Mouse (Mus musculus): ENCODE results near the gene Sh3d21. TPM values are rescaled to one million over a fixed set of nuclear protein-coding genes. Genes with fewer than 3 reads are reported as not detected.

The Sh3d21 gene
- total RNA-seq, 2 experiments from 2014 or later, result 0.71 to 1.3 TPM

GRCm38 (mm10) chr4:126115411-126115810, 47.9 kb downstream of the Sh3d21 start:
- DNase-seq, result no peak
- intact Hi-C loops (cut with DNase I), result no loop called here

- intact Hi-C loops (cut with DNase I), result loop anchor here (1.0 kb wide), 1 partner anchor 27 kb away; no protein-coding TSS in a partner anchor
- DNase-seq, result peak; percentile 54 to 56
Observed at GRCm38 (mm10) chr4:126113943-126114342, 49.3 kb downstream of the Sh3d21 start.

GRCm38 (mm10) chr4:126113243-126113642, 50.0 kb downstream of the Sh3d21 start:
- DNase-seq, result peak; percentile 35 to 39
- intact Hi-C loops (cut with DNase I), result no loop called here

GRCm38 (mm10) chr4:126111153-126111549, 52.1 kb downstream of the Sh3d21 start:
- intact Hi-C loops (cut with DNase I), result no loop called here
- DNase-seq, result peak in 1 of 2 experiments; percentile 24

GRCm38 (mm10) chr4:126110374-126111152, 52.7 kb downstream of the Sh3d21 start:
- intact Hi-C loops (cut with DNase I), result no loop called here
- DNase-seq, result peak; percentile 77 to 88

GRCm38 (mm10) chr4:126109613-126110373, 53.5 kb downstream of the Sh3d21 start:
- intact Hi-C loops (cut with DNase I), result no loop called here
- no peak for DNase-seq

- DNase-seq, result no peak
- intact Hi-C loops (cut with DNase I), result no loop called here
Observed at GRCm38 (mm10) chr4:126108061-126108740, 55.1 kb downstream of the Sh3d21 start.

GRCm38 (mm10) chr4:126105131-126105783, 58.0 kb downstream of the Sh3d21 start:
- intact Hi-C loops (cut with DNase I), result no loop called here
- no peak for DNase-seq

- intact Hi-C loops (cut with DNase I), result no loop called here
- DNase-seq, result no peak
Observed at GRCm38 (mm10) chr4:126104261-126105075, 58.8 kb downstream of the Sh3d21 start.

GRCm38 (mm10) chr4:126103590-126104068, 59.7 kb downstream of the Sh3d21 start, which contains the start of gene Stk40:
Gene Stk40 (plus strand): TSS chr4:126103957.
- DNase-seq, result peak; percentile 90 to 94
- intact Hi-C loops (cut with DNase I), result no loop called here

GRCm38 (mm10) chr4:126103057-126103581, 60.2 kb downstream of the Sh3d21 start:
- intact Hi-C loops (cut with DNase I), result no loop called here
- peak; percentile 84 to 88 for DNase-seq

GRCm38 (mm10) chr4:126102061-126102841, 61.0 kb downstream of the Sh3d21 start:
- intact Hi-C loops (cut with DNase I), result no loop called here
- no peak for DNase-seq

- intact Hi-C loops (cut with DNase I), result no loop called here
- DNase-seq, result no peak
Observed at GRCm38 (mm10) chr4:126100764-126101163, 62.5 kb downstream of the Sh3d21 start.

Other genes with a start within 250 kb of the Sh3d21 start
- under 1 TPM; 0.30 to 0.41 TPM for gene Csf3r, start 138.9 kb downstream of the Sh3d21 start, total RNA-seq (2021)
- gene Mrps15, start 116.6 kb downstream of the Sh3d21 start, total RNA-seq (2021), result 10 to 100 TPM; 69.8 to 74.3 TPM
- gene Oscp1, start 104.9 kb downstream of the Sh3d21 start, total RNA-seq (2021), result 1 to 10 TPM; 1.2 to 2.5 TPM
- gene Lsm10, start 66.9 kb downstream of the Sh3d21 start, total RNA-seq (2021), result 1 to 10 TPM; 5.8 to 7.6 TPM
- 10 to 100 TPM; 74.6 to 80.1 TPM for gene Stk40, start 59.5 kb downstream of the Sh3d21 start, total RNA-seq (2021)
- 1 to 10 TPM; 5.5 to 6.8 TPM for gene Eva1b, start 15.7 kb downstream of the Sh3d21 start, total RNA-seq (2021)
- gene Thrap3, start 39.3 kb upstream of the Sh3d21 start, total RNA-seq (2021), result 100 to 1,000 TPM in 1 of 2 experiments, 10 to 100 TPM in 1; 87.9 to 106 TPM
- 100 to 1,000 TPM; 165 to 207 TPM for gene Map7d1, start 92.9 kb upstream of the Sh3d21 start, total RNA-seq (2021)
- gene Trappc3, start 98.8 kb upstream of the Sh3d21 start, total RNA-seq (2021), result 10 to 100 TPM; 15.9 to 17.9 TPM
- gene Col8a2, start 123.3 kb upstream of the Sh3d21 start, total RNA-seq (2021), result 1 to 10 TPM; 1.6 to 2.2 TPM
- gene Adprhl2, start 158.2 kb upstream of the Sh3d21 start, total RNA-seq (2021), result 1 to 10 TPM; 7.6 to 7.8 TPM
- under 1 TPM; 0.46 to 0.59 TPM for gene Tekt2, start 162.2 kb upstream of the Sh3d21 start, total RNA-seq (2021)

All from gastrocnemius, postnatal 36 days (tissue).